Mouse (Mus musculus): Measurements from ENCODE around the gene Fggy. TPM values are rescaled to one million over a fixed set of nuclear protein-coding genes. Genes with fewer than 3 reads are reported as not detected.

The Fggy gene
- total RNA-seq, 2 experiments from 2014 or later: 11.5 to 15.6 TPM

- DNase-seq (ENCODE audit: low spot score in 2 of 2): peak in 1 of 2 experiments; percentile 41
These were observed 340.0 kb downstream of the Fggy start for GRCm38 (mm10) chr4:95897236-95897874.

- no peak for DNase-seq (ENCODE audit: low spot score in 2 of 2)
These were observed 341.4 kb downstream of the Fggy start for GRCm38 (mm10) chr4:95898714-95899113.

- DNase-seq (ENCODE audit: low spot score in 2 of 2): no peak
These were observed 342.8 kb downstream of the Fggy start for GRCm38 (mm10) chr4:95899926-95900712.

GRCm38 (mm10) chr4:95900815-95901214 lies 343.5 kb downstream of the Fggy start:
- no peak for DNase-seq (ENCODE audit: low spot score in 2 of 2)

- no peak for DNase-seq (ENCODE audit: low spot score in 2 of 2)
These were observed 348.8 kb downstream of the Fggy start for GRCm38 (mm10) chr4:95906141-95906540.

- DNase-seq (ENCODE audit: low spot score in 2 of 2): no peak
These were observed 352.7 kb downstream of the Fggy start for GRCm38 (mm10) chr4:95909689-95910654.

- DNase-seq (ENCODE audit: low spot score in 2 of 2): no peak
These were observed 355.7 kb downstream of the Fggy start for GRCm38 (mm10) chr4:95913026-95913425.

- no peak for DNase-seq (ENCODE audit: low spot score in 2 of 2)
These were observed 358.6 kb downstream of the Fggy start for GRCm38 (mm10) chr4:95915628-95916579.

GRCm38 (mm10) chr4:95917703-95918102 lies 360.4 kb downstream of the Fggy start:
- no peak for DNase-seq (ENCODE audit: low spot score in 2 of 2)

GRCm38 (mm10) chr4:95920448-95920847 lies 363.1 kb downstream of the Fggy start:
- DNase-seq (ENCODE audit: low spot score in 2 of 2): no peak

GRCm38 (mm10) chr4:95924210-95925184 lies 367.2 kb downstream of the Fggy start:
- DNase-seq (ENCODE audit: low spot score in 2 of 2): peak; percentile 39 to 71

GRCm38 (mm10) chr4:95928846-95929245 lies 371.5 kb downstream of the Fggy start:
- no peak for DNase-seq (ENCODE audit: low spot score in 2 of 2)

GRCm38 (mm10) chr4:95929936-95930335 lies 372.6 kb downstream of the Fggy start:
- no peak for DNase-seq (ENCODE audit: low spot score in 2 of 2)

GRCm38 (mm10) chr4:95931331-95931730 lies 374.0 kb downstream of the Fggy start:
- DNase-seq (ENCODE audit: low spot score in 2 of 2): no peak

GRCm38 (mm10) chr4:95933801-95934356 lies 376.6 kb downstream of the Fggy start:
- no peak for DNase-seq (ENCODE audit: low spot score in 2 of 2)

GRCm38 (mm10) chr4:95934384-95935035 lies 377.2 kb downstream of the Fggy start:
- DNase-seq (ENCODE audit: low spot score in 2 of 2): no peak

- no peak for DNase-seq (ENCODE audit: low spot score in 2 of 2)
These were observed 381.4 kb downstream of the Fggy start for GRCm38 (mm10) chr4:95938701-95939100.

GRCm38 (mm10) chr4:95947896-95948295 lies 390.6 kb downstream of the Fggy start:
- DNase-seq (ENCODE audit: low spot score in 2 of 2): no peak

All from gastrocnemius, postnatal 4 days (tissue).